Mouse (Mus musculus) heart, adult 2 months (tissue): ENCODE data around the gene Ddn. TPM values are rescaled to one million over a fixed set of nuclear protein-coding genes. Genes with fewer than 3 reads are reported as not detected.

Source experiments
- DNase-seq, 2 experiments: peaks; one replicate each; pipeline ENCODE4 v3.0.0; 2021
- H3K27ac ChIP-seq: fragments of 200-600 bp; 2 replicates; pipeline ENCODE4 v1.8.1; 2022
- H3K27me3 ChIP-seq: fragments of 200-500 bp; 2 replicates; pipeline ENCODE4 v1.6.1; 2012; ENCODE audit warnings: mild to moderate bottlenecking, low read length, inconsistent platforms, mixed read lengths; ENCODE audit not compliant: control insufficient read depth, insufficient read depth
- H3K36me3 ChIP-seq: fragments of 200-500 bp; 2 replicates; pipeline ENCODE4 v1.6.1; 2012; ENCODE audit warnings: low read length, inconsistent platforms; ENCODE audit not compliant: control insufficient read depth, insufficient read depth
- H3K4me1 ChIP-seq: fragments of 200-500 bp; 2 replicates; pipeline ENCODE4 v1.6.1; 2011; ENCODE audit warnings: low read length; ENCODE audit not compliant: control insufficient read depth, insufficient read depth
- H3K4me3 ChIP-seq: fragments of 200-600 bp; 2 replicates; pipeline ENCODE4 v1.8.1; 2022
- H3K79me2 ChIP-seq: fragments of 200-500 bp; replicated peaks from 2 replicates; pipeline ENCODE4 v1.6.1; 2012; ENCODE audit warnings: mild to moderate bottlenecking, inconsistent platforms, low read length, moderate library complexity, mixed read lengths; ENCODE audit not compliant: control insufficient read depth, insufficient read depth
- H3K9ac ChIP-seq: fragments of 200-500 bp; 2 replicates; pipeline ENCODE4 v1.6.1; 2012; ENCODE audit warnings: low read depth, mild to moderate bottlenecking, control low read depth, inconsistent platforms, low read length, mixed read lengths
- CTCF ChIP-seq: fragments of 200-600 bp; IDR thresholded peaks from 2 replicates; pipeline ENCODE4 v1.8.1; 2022; ENCODE audit warnings: antibody characterized with exemption, mild to moderate bottlenecking, moderate library complexity
- EP300 ChIP-seq: fragments of 200-500 bp; IDR thresholded peaks from 2 replicates; pipeline ENCODE4 v1.6.1; 2011; ENCODE audit warnings: low read depth, low read length, control low read depth; ENCODE audit not compliant: insufficient read depth
- POLR2A ChIP-seq: fragments of 200-500 bp; IDR thresholded peaks from 2 replicates; pipeline ENCODE4 v1.6.1; 2011; ENCODE audit warnings: mild to moderate bottlenecking, low read depth, low read length, control low read depth; ENCODE audit not compliant: insufficient read depth
- WGBS: fragments of 180-500 bp; shearing (Covaris S2); methylation state at CpG from one replicate; pipeline ENCODE4 v1.1.7; 2018; 5-methylcytosine and 5-hydroxymethylcytosine counted together
- intact Hi-C: fragments of 180-260 bp; cut with DNase I; formaldehyde crosslinking; loops from one replicate; pipeline ENCODE4 v1.15.1; 2025
- polyA plus RNA-seq: library from polyadenylated mRNA; depleted of rRNA; stranded (reverse); fragments of >200 nt; gene quantifications from 2 replicates; pipeline ENCODE4 v1.2.3, GENCODE M21; 2012
- total RNA-seq, 2 experiments: library from RNA; stranded (reverse); gene quantifications; 2 replicates each; pipeline ENCODE4 v1.2.3; 2021

Gene Ddn
- total and polyA plus RNA-seq, 3 experiments = 0.23 to 0.50 (median 0.45) TPM

DNA sequence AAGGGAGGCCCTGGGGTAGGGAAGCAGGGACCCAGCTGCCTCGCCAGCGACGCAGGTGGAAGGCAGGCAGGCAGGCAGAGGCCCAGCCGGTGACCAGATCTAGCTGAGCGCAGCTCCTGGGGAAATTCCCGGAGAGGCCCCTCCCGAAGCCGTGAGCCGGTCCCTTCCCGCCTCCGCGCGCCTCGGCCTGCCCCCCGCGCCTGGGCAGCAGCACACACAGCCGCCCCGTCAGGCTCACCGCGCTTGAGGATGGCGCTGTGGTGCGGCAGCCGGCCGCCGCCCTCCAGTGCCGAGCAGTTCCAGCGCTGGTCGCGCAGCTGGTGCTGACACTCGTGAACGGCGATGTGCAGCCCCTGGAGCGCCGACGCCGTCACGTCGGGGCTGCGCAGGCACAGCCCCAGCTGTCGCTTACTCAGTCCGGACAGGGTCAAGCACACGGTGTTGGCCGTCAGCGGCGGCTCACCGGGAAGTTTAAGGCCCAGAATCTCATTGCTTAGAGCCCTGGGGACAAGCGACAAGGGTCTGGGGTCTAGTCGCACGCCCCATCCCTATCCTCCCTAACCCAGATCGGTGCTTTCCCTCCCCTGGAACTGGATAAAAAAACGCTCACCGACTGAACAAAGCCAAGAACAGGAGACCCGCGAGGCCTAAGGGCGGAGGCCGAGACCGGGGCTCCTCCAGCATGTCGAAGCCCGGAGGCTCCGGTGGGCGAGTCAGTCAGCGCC, 32.8 kb downstream of the Ddn start:
- peak; percentile 36 to 37 for DNase-seq
- Histone ChIP-seq H3K4me3 (no peak overlapping the region), H3K9ac (peak overlapping the region; percentile 22; the same call in 1 of the 2 replicates), H3K27ac (no peak overlapping the region), H3K27me3 (peaks cover 23% of the 10 kb centered on the region), H3K4me1 (peaks cover 3% of the 10 kb centered on the region; the same call in 1 of the 2 replicates), H3K36me3 (no peaks in the 10 kb centered on the region), H3K79me2 (no peaks in the 10 kb centered on the region)
- 5% methylated on average over 62 of the region's 62 CpGs for WGBS
- peak; percentile 32 for TF ChIP-seq CTCF
- TF ChIP-seq POLR2A = no peak
- intact Hi-C loops = no loop called here

GRCm38 (mm10) chr15:98775533-98775932, 33.8 kb downstream of the Ddn start:
- Histone ChIP-seq H3K4me1 (peaks cover 3% of the 10 kb centered on the region; the same call in 1 of the 2 replicates), H3K27me3 (peaks cover 23% of the 10 kb centered on the region), H3K79me2 (no peaks in the 10 kb centered on the region), H3K4me3 (no peak overlapping the region), H3K27ac (no peak overlapping the region), H3K36me3 (no peaks in the 10 kb centered on the region), H3K9ac (no peak overlapping the region)
- WGBS = 24% methylated on average over 5 of the region's 5 CpGs
- no peak for DNase-seq
- intact Hi-C loops = no loop called here
- no peak for TF ChIP-seq EP300
- TF ChIP-seq CTCF = no peak
- no peak for TF ChIP-seq POLR2A

DNA sequence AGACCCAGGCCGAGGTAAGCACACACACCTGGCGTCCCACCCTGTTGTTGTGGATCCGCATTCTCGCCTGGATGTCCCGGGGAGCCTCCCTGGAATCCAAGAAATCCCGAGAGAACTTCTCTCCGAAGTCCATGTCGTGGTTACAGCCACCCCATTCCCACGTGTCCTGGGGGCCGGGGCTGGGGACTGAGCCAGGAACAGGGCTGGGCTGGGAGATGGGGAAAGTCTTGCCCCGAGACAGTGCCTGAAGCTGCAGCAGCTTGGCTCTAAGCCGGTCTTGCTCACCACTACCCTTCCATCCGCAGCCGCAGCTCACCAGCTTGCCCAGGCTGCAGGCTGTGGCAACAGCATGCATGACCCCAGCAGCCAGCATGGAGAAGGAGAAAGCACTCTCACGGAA, 35.2 kb downstream of the Ddn start:
- Histone ChIP-seq H3K4me1 (peaks cover 3% of the 10 kb centered on the region; the same call in 1 of the 2 replicates), H3K27ac (no peak overlapping the region), H3K9ac (no peak overlapping the region), H3K36me3 (no peaks in the 10 kb centered on the region), H3K27me3 (peaks cover 21% of the 10 kb centered on the region), H3K79me2 (no peaks in the 10 kb centered on the region), H3K4me3 (no peak overlapping the region)
- WGBS = 54% methylated on average over 15 of the region's 15 CpGs
- TF ChIP-seq EP300 = no peak
- no peak for TF ChIP-seq CTCF
- TF ChIP-seq POLR2A = no peak
- intact Hi-C loops = no loop called here
- DNase-seq = no peak

GRCm38 (mm10) chr15:98772511-98773211, 36.6 kb downstream of the Ddn start:
- Histone ChIP-seq H3K9ac (no peak overlapping the region), H3K27ac (no peak overlapping the region), H3K79me2 (no peaks in the 10 kb centered on the region), H3K27me3 (peaks cover 14% of the 10 kb centered on the region), H3K4me3 (peak overlapping the region; percentile 39), H3K4me1 (0 out of 2 replicates have a peak, but pooled peaks cover 1% of the 10 kb centered on the region), H3K36me3 (no peaks in the 10 kb centered on the region)
- intact Hi-C loops = no loop called here
- 8% methylated on average over 36 of the region's 36 CpGs for WGBS
- no peak for TF ChIP-seq POLR2A
- no peak for TF ChIP-seq EP300
- no peak for TF ChIP-seq CTCF
- DNase-seq = no peak

- 23% methylated on average over 12 of the region's 12 CpGs for WGBS
- H3K4me1 ChIP-seq = 0 out of 2 replicates have a peak, but pooled peaks cover 1% of the 10 kb centered on the region
- H3K36me3 ChIP-seq = no peaks in the 10 kb centered on the region
- DNase-seq = no peak
- H3K27ac ChIP-seq = no peak overlapping the region
- no peak overlapping the region for H3K9ac ChIP-seq
- peak overlapping the region; percentile 39; the same call in 1 of the 2 replicates for H3K4me3 ChIP-seq
- H3K79me2 ChIP-seq = no peaks in the 10 kb centered on the region
- no peak for TF ChIP-seq CTCF
- no peak for TF ChIP-seq EP300
- no peak for TF ChIP-seq POLR2A
- peaks cover 7% of the 10 kb centered on the region for H3K27me3 ChIP-seq
- intact Hi-C loops = no loop called here
Measured at GRCm38 (mm10) chr15:98771813-98772425, 37.4 kb downstream of the Ddn start.
